Mouse (Mus musculus) stomach, postnatal 0 days (tissue): ENCODE results near the gene C730034F03Rik. TPM values are rescaled to one million over a fixed set of nuclear protein-coding genes. Genes with fewer than 3 reads are reported as not detected.
A peak's percentile ranks its signal among the peaks of the same experiment; 100 is the strongest.

Experiments
- ATAC-seq: fragments of 200-750 bp; cut with Nextera tagmentation; 2 replicates; pipeline ENCODE4 v1.8.0; 2017; ENCODE audit not compliant: low FRiP score, low TSS enrichment
- DNase-seq: peaks from one replicate; pipeline ENCODE4 v3.0.0-alpha.2; 2016; ENCODE audit warnings: low spot score
- H3K27ac ChIP-seq: fragments of 300-500 bp; sonication (generic); replicated peaks from 2 replicates; pipeline ENCODE4 v1.5.1; 2014; ENCODE audit warnings: mild to moderate bottlenecking, control low read depth
- H3K27me3 ChIP-seq: fragments of 300-500 bp; sonication (generic); 2 replicates; pipeline ENCODE4 v1.6.1; 2014; ENCODE audit warnings: low read length; ENCODE audit not compliant: control insufficient read depth, insufficient read depth
- H3K36me3 ChIP-seq: fragments of 300-500 bp; sonication (generic); 2 replicates; pipeline ENCODE4 v1.6.1; 2014; ENCODE audit warnings: low read length, mixed read lengths; ENCODE audit not compliant: control insufficient read depth, insufficient read depth
- H3K4me1 ChIP-seq: fragments of 300-500 bp; sonication (generic); replicated peaks from 2 replicates; pipeline ENCODE4 v1.6.1; 2014; ENCODE audit warnings: antibody characterized with exemption; ENCODE audit not compliant: control insufficient read depth, insufficient read depth
- H3K4me2 ChIP-seq: fragments of 300-500 bp; sonication (generic); replicated peaks from 2 replicates; pipeline ENCODE4 v1.6.1; 2014; ENCODE audit warnings: low read depth, mild to moderate bottlenecking, control low read depth, moderate library complexity
- H3K4me3 ChIP-seq: fragments of 300-500 bp; sonication (generic); 2 replicates; pipeline ENCODE4 v1.5.1; 2014; ENCODE audit warnings: low read depth, low read length, control low read depth
- H3K9ac ChIP-seq: fragments of 300-500 bp; sonication (generic); 2 replicates; pipeline ENCODE4 v1.6.1; 2014; ENCODE audit warnings: mild to moderate bottlenecking, low read length, control low read depth, mixed read lengths
- H3K9me3 ChIP-seq: fragments of 300-500 bp; sonication (generic); 2 replicates; pipeline ENCODE4 v1.6.1; 2016; ENCODE audit warnings: low read length; ENCODE audit not compliant: control insufficient read depth
- CTCF ChIP-seq: IDR thresholded peaks from 2 replicates; pipeline ENCODE4 v1.5.1; 2016; ENCODE audit warnings: antibody characterized with exemption, low read depth, mild to moderate bottlenecking, moderate library complexity
- EP300 ChIP-seq: optimal IDR thresholded peaks from 2 replicates; pipeline ENCODE3; 2016; ENCODE audit warnings: antibody characterized with exemption
- WGBS: fragments of 180-500 bp; shearing (Covaris S2); extraction: QIAGEN DNeasy Blood & Tissue Kit; methylation state at CpG from one replicate; pipeline ENCODE4 v1.1.7; 2014; 5-methylcytosine and 5-hydroxymethylcytosine counted together
- polyA plus RNA-seq: library from polyadenylated mRNA; unstranded; fragments of >200 nt; fragmentation: Nextera tagmentation; extraction: Ambion mirVana; gene quantifications from 2 replicates; pipeline ENCODE4 v1.2.1, GENCODE M21; 2015

Gene C730034F03Rik
- polyA plus RNA-seq, 1 experiment from 2014 or later = 1.3 TPM

GRCm38 (mm10) chr15:89399716-89400115 is 29.7 kb upstream of the C730034F03Rik start:
- no peak overlapping the region for H3K4me2 ChIP-seq
- ATAC-seq (no peak), DNase-seq (no peak)
- whole genome bisulfite sequencing = 33% methylated on average over 1 of the region's 1 CpGs
- no peaks in the 10 kb centered on the region for H3K27me3 ChIP-seq
- no peaks in the 10 kb centered on the region for H3K9me3 ChIP-seq
- H3K36me3 ChIP-seq = no peaks in the 10 kb centered on the region
- H3K9ac ChIP-seq = no peak overlapping the region
- H3K4me3 ChIP-seq = no peak overlapping the region
- no peak for TF ChIP-seq EP300
- TF ChIP-seq CTCF = no peak
- no peaks in the 10 kb centered on the region for H3K4me1 ChIP-seq
- H3K27ac ChIP-seq = no peak overlapping the region

GRCm38 (mm10) chr15:89402471-89402870 is 26.9 kb upstream of the C730034F03Rik start:
- Histone ChIP-seq H3K9me3 (no peaks in the 10 kb centered on the region), H3K27me3 (no peaks in the 10 kb centered on the region), H3K9ac (no peak overlapping the region), H3K36me3 (no peaks in the 10 kb centered on the region), H3K4me3 (no peak overlapping the region), H3K27ac (no peak overlapping the region), H3K4me2 (no peak overlapping the region), H3K4me1 (no peaks in the 10 kb centered on the region)
- DNase-seq (no peak), ATAC-seq (no peak)
- 83% methylated on average over 1 of the region's 1 CpGs for WGBS
- TF ChIP-seq EP300 (no peak), CTCF (no peak)

- H3K36me3 ChIP-seq = no peaks in the 10 kb centered on the region
- H3K27ac ChIP-seq = no peak overlapping the region
- H3K4me3 ChIP-seq = no peak overlapping the region
- H3K4me2 ChIP-seq = no peak overlapping the region
- 78% methylated on average over 10 of the region's 10 CpGs for WGBS
- no peak overlapping the region for H3K9ac ChIP-seq
- no peak for TF ChIP-seq EP300
- TF ChIP-seq CTCF = no peak
- ATAC-seq (no peak), DNase-seq (no peak)
- peaks cover 3% of the 10 kb centered on the region; the same call in 1 of the 2 replicates for H3K9me3 ChIP-seq
- H3K27me3 ChIP-seq = no peaks in the 10 kb centered on the region
- H3K4me1 ChIP-seq = no peaks in the 10 kb centered on the region
These were observed 24.4 kb upstream of the C730034F03Rik start for GRCm38 (mm10) chr15:89404831-89405623.

GRCm38 (mm10) chr15:89406691-89407090 is 22.7 kb upstream of the C730034F03Rik start:
- H3K27ac ChIP-seq = no peak overlapping the region
- no peak overlapping the region for H3K9ac ChIP-seq
- peaks cover 3% of the 10 kb centered on the region; the same call in 1 of the 2 replicates for H3K9me3 ChIP-seq
- no peaks in the 10 kb centered on the region for H3K36me3 ChIP-seq
- TF ChIP-seq CTCF (no peak), EP300 (no peak)
- no peaks in the 10 kb centered on the region for H3K4me1 ChIP-seq
- H3K4me3 ChIP-seq = no peak overlapping the region
- H3K4me2 ChIP-seq = no peak overlapping the region
- no peaks in the 10 kb centered on the region for H3K27me3 ChIP-seq
- no peak for DNase-seq
- ATAC-seq = no peak

- ATAC-seq (0 out of 2 replicates have a peak, but pooled peaks have one; percentile 21), DNase-seq (no peak)
- H3K9me3 ChIP-seq = peaks cover 3% of the 10 kb centered on the region; the same call in 1 of the 2 replicates
- H3K27me3 ChIP-seq = no peaks in the 10 kb centered on the region
- H3K27ac ChIP-seq = no peak within 1 kb of the TSS
- H3K9ac ChIP-seq = no peak within 1 kb of the TSS
- H3K4me1 ChIP-seq = no peaks in the 10 kb centered on the region
- no peak within 1 kb of the TSS for H3K4me3 ChIP-seq
- H3K4me2 ChIP-seq = no peak within 1 kb of the TSS
- H3K36me3 ChIP-seq = no peaks in the 10 kb centered on the region
- 80% methylated on average over 24 of the region's 24 CpGs for WGBS
- TF ChIP-seq CTCF (no peak), EP300 (no peak)
These were observed 19.3 kb upstream of the C730034F03Rik start, which contains the start of gene Syce3 for GRCm38 (mm10) chr15:89410118-89410517. Gene Syce3 (minus strand): TSS chr15:89410503.

GRCm38 (mm10) chr15:89415282-89415681 is 14.1 kb upstream of the C730034F03Rik start:
- peaks cover 2% of the 10 kb centered on the region; the same call in 1 of the 2 replicates for H3K36me3 ChIP-seq
- DNase-seq (no peak), ATAC-seq (no peak)
- H3K9ac ChIP-seq = no peak overlapping the region
- no peak overlapping the region for H3K4me2 ChIP-seq
- WGBS = 82% methylated on average over 8 of the region's 8 CpGs
- no peak overlapping the region for H3K4me3 ChIP-seq
- H3K27me3 ChIP-seq = no peaks in the 10 kb centered on the region
- no peaks in the 10 kb centered on the region for H3K9me3 ChIP-seq
- H3K4me1 ChIP-seq = no peaks in the 10 kb centered on the region
- no peak overlapping the region for H3K27ac ChIP-seq
- no peak for TF ChIP-seq CTCF
- no peak for TF ChIP-seq EP300
